Mouse (Mus musculus) C2C12 (cell line): ENCODE results near the gene Apmap. TPM values are rescaled to one million over a fixed set of nuclear protein-coding genes. Genes with fewer than 3 reads are reported as not detected.

Experiments
- H3K27me3 ChIP-seq: one replicate; pipeline ENCODE4 v1.6.1; 2011; ENCODE audit not compliant: control insufficient read depth, insufficient read depth, insufficient read length
- H3K36me3 ChIP-seq: one replicate; pipeline ENCODE4 v1.6.1; 2011; ENCODE audit not compliant: control insufficient read depth, insufficient read depth
- H3K4me3 ChIP-seq: one replicate; pipeline ENCODE4 v1.5.1; 2011; ENCODE audit warnings: mild to moderate bottlenecking, control low read depth; ENCODE audit not compliant: poor library complexity, insufficient read depth, severe bottlenecking
- H3K79me2 ChIP-seq: one replicate; pipeline ENCODE4 v1.6.1; 2011; ENCODE audit not compliant: control insufficient read depth, insufficient read depth
- H3K79me3 ChIP-seq: one replicate; pipeline ENCODE4 v1.6.1; 2011; ENCODE audit warnings: low read depth, control low read depth
- H3ac ChIP-seq: one replicate; pipeline ENCODE3; 2011; ENCODE audit warnings: low read depth; ENCODE audit not compliant: control insufficient read depth, insufficient read length
- CEBPB ChIP-seq: IDR thresholded peaks from one replicate; pipeline ENCODE4 v1.6.1; 2011; ENCODE audit warnings: low read depth, mild to moderate bottlenecking, control low read depth, moderate library complexity
- CTCF ChIP-seq: IDR thresholded peaks from one replicate; pipeline ENCODE4 v1.5.1; 2011; ENCODE audit not compliant: control insufficient read depth, insufficient read depth, insufficient read length
- FOSL1 ChIP-seq: IDR thresholded peaks from one replicate; pipeline ENCODE4 v1.8.0; 2011; ENCODE audit warnings: mild to moderate bottlenecking, low read length; ENCODE audit not compliant: poor library complexity, insufficient read depth, severe bottlenecking
- MAX ChIP-seq: IDR thresholded peaks from one replicate; pipeline ENCODE4 v1.6.1; 2011; ENCODE audit warnings: mild to moderate bottlenecking, control low read depth
- MYOD1 ChIP-seq: IDR thresholded peaks from one replicate; pipeline ENCODE4 v1.6.1; 2011; ENCODE audit warnings: low read depth; ENCODE audit not compliant: control insufficient read depth, insufficient read length
- MYOG ChIP-seq: IDR thresholded peaks from one replicate; pipeline ENCODE4 v1.6.1; 2011; ENCODE audit not compliant: control insufficient read depth, insufficient read length; ENCODE audit errors: extremely low read depth
- USF1 ChIP-seq: IDR thresholded peaks from one replicate; pipeline ENCODE4 v1.6.1; 2011; ENCODE audit warnings: low read depth, mild to moderate bottlenecking, control low read depth, moderate library complexity
- polyA plus RNA-seq: library from polyadenylated mRNA; unstranded; fragments of >200 nt; fragmentation: generic; extraction: Trizol; gene quantifications from one replicate; pipeline ENCODE4 v1.2.1, GENCODE M21; 2012; ENCODE audit warnings: missing spikeins

Apmap gene
- polyA plus RNA-seq, 1 experiment, result 25.6 TPM

GRCm38 (mm10) chr2:150629255-150629654 is 20.9 kb upstream of the Apmap start:
- Histone ChIP-seq H3K79me2 (no peaks in the 10 kb centered on the region), H3K27me3 (no peaks in the 10 kb centered on the region), H3K36me3 (no peaks in the 10 kb centered on the region), H3K79me3 (no peaks in the 10 kb centered on the region), H3ac (no peak overlapping the region), H3K4me3 (no peak overlapping the region)
- no peak for TF ChIP-seq FOSL1
- TF ChIP-seq MYOD1, result no peak
- TF ChIP-seq MYOG, result no peak
- TF ChIP-seq USF1, result no peak
- TF ChIP-seq CEBPB, result no peak
- TF ChIP-seq CTCF, result no peak
- no peak for TF ChIP-seq MAX

- H3K4me3 ChIP-seq, result no peak overlapping the region
- no peaks in the 10 kb centered on the region for H3K79me3 ChIP-seq
- H3K79me2 ChIP-seq, result no peaks in the 10 kb centered on the region
- no peaks in the 10 kb centered on the region for H3K36me3 ChIP-seq
- TF ChIP-seq MYOG (no peak), MYOD1 (no peak), USF1 (no peak), CEBPB (no peak), MAX (no peak)
- no peaks in the 10 kb centered on the region for H3K27me3 ChIP-seq
- no peak overlapping the region for H3ac ChIP-seq
Observed at GRCm38 (mm10) chr2:150627140-150627539, 18.8 kb upstream of the Apmap start.

- Histone ChIP-seq H3K79me2 (no peaks in the 10 kb centered on the region), H3K36me3 (no peaks in the 10 kb centered on the region), H3ac (no peak overlapping the region), H3K4me3 (no peak overlapping the region), H3K79me3 (no peaks in the 10 kb centered on the region), H3K27me3 (no peaks in the 10 kb centered on the region)
- TF ChIP-seq CTCF (no peak), MYOD1 (no peak), MAX (no peak), CEBPB (no peak), USF1 (no peak), MYOG (no peak), FOSL1 (no peak)
Observed at GRCm38 (mm10) chr2:150624926-150625325, 16.6 kb upstream of the Apmap start.

GRCm38 (mm10) chr2:150623957-150624356 is 15.6 kb upstream of the Apmap start:
- Histone ChIP-seq H3ac (no peak overlapping the region), H3K27me3 (no peaks in the 10 kb centered on the region), H3K4me3 (no peak overlapping the region), H3K79me3 (no peaks in the 10 kb centered on the region), H3K79me2 (no peaks in the 10 kb centered on the region), H3K36me3 (no peaks in the 10 kb centered on the region)
- no peak for TF ChIP-seq CEBPB
- no peak for TF ChIP-seq MYOG
- no peak for TF ChIP-seq CTCF
- no peak for TF ChIP-seq MYOD1
- no peak for TF ChIP-seq FOSL1
- no peak for TF ChIP-seq MAX
- no peak for TF ChIP-seq USF1

GRCm38 (mm10) chr2:150621698-150622097 is 13.3 kb upstream of the Apmap start:
- Histone ChIP-seq H3K4me3 (no peak overlapping the region), H3ac (no peak overlapping the region), H3K27me3 (no peaks in the 10 kb centered on the region), H3K79me3 (no peaks in the 10 kb centered on the region), H3K36me3 (no peaks in the 10 kb centered on the region), H3K79me2 (no peaks in the 10 kb centered on the region)
- TF ChIP-seq CTCF (no peak), FOSL1 (no peak), USF1 (no peak), MYOG (no peak), MAX (no peak), MYOD1 (no peak), CEBPB (no peak)

GRCm38 (mm10) chr2:150610097-150610496 is 1.7 kb upstream of the Apmap start:
- Histone ChIP-seq H3K79me3 (peaks cover 7% of the 10 kb centered on the region), H3K36me3 (peaks cover under 1% of the 10 kb centered on the region), H3K27me3 (no peaks in the 10 kb centered on the region), H3ac (no peak overlapping the region), H3K79me2 (peaks cover 31% of the 10 kb centered on the region), H3K4me3 (no peak overlapping the region)
- no peak for TF ChIP-seq MYOD1
- TF ChIP-seq MYOG, result no peak
- no peak for TF ChIP-seq CTCF
- TF ChIP-seq USF1, result no peak
- TF ChIP-seq MAX, result no peak
- TF ChIP-seq CEBPB, result no peak
- no peak for TF ChIP-seq FOSL1
